Mouse (Mus musculus): Measurements from ENCODE around the gene Misp.

- TF ChIP-seq EP300 (IDR thresholded peaks at IDR 0.05; ENCODE audit: insufficient read depth, low read depth, low read length): no peak
- no peak for TF ChIP-seq CTCF (IDR thresholded peaks at IDR 0.05; ENCODE audit: low read depth, low read length)
- no peak for TF ChIP-seq POLR2A (IDR thresholded peaks at IDR 0.05; ENCODE audit: insufficient read depth, low read length)
These were observed 10.8 kb downstream of the Misp start for GRCm38 (mm10) chr10:79831583-79831982.
